Mouse (Mus musculus) MEL (cell line): Measurements from ENCODE around the gene Klk1b24. TPM values are rescaled to one million over a fixed set of nuclear protein-coding genes. Genes with fewer than 3 reads are reported as not detected.

ENCODE experiments used
- DNase-seq: peaks from one replicate; pipeline ENCODE4 v3.0.0; 2011; ENCODE audit warnings: low read depth, low spot score
- H3K27ac ChIP-seq: 2 replicates; pipeline ENCODE4 v1.5.1; 2012; ENCODE audit warnings: low read depth, mild to moderate bottlenecking, control low read depth, low read length, moderate library complexity; ENCODE audit not compliant: control insufficient read depth
- H3K27me3 ChIP-seq, 2 experiments: fragments of 150-350 bp in 1 of 2; sonication (generic) in 1 of 2; 2 replicates each; pipeline ENCODE4 v1.6.1; 2012; ENCODE audit warnings: low read length in 2 of 2, mild to moderate bottlenecking in 2 of 2, improper control_type of control experiment in 1 of 2, moderate library complexity in 1 of 2; ENCODE audit not compliant: insufficient read depth in 2 of 2, control insufficient read depth in 1 of 2
- H3K36me3 ChIP-seq, 2 experiments: 2 replicates each; pipeline ENCODE4 v1.6.1; 2012 to 2014; ENCODE audit warnings: low read length in 2 of 2, improper control_type of control experiment in 1 of 2, inconsistent platforms in 1 of 2, mild to moderate bottlenecking in 1 of 2; ENCODE audit not compliant: insufficient read depth in 2 of 2, control insufficient read depth in 1 of 2
- H3K4me1 ChIP-seq, 2 experiments: fragments of 150-350 bp in 1 of 2; sonication (generic) in 1 of 2; 2 replicates each; pipeline ENCODE4 v1.6.1; 2012; ENCODE audit warnings: low read length in 2 of 2, improper control_type of control experiment in 1 of 2, mild to moderate bottlenecking in 1 of 2; ENCODE audit not compliant: insufficient read depth in 2 of 2, control insufficient read depth in 1 of 2
- H3K4me3 ChIP-seq, 2 experiments: fragments of 150-350 bp in 1 of 2; sonication (generic) in 1 of 2; 2 replicates each; pipeline ENCODE4 v1.5.1; 2012; ENCODE audit warnings: low read depth in 2 of 2, low read length in 2 of 2, mild to moderate bottlenecking in 2 of 2, moderate library complexity in 2 of 2, control low read depth in 1 of 2, improper control_type of control experiment in 1 of 2; ENCODE audit not compliant: control insufficient read depth in 1 of 2, insufficient read depth in 1 of 2
- H3K79me2 ChIP-seq: 2 replicates; pipeline ENCODE4 v1.6.1; 2012; ENCODE audit warnings: mild to moderate bottlenecking, low read length, moderate library complexity; ENCODE audit not compliant: control insufficient read depth, poor library complexity, insufficient read depth
- H3K9ac ChIP-seq: 2 replicates; pipeline ENCODE4 v1.6.1; 2012; ENCODE audit warnings: low read depth, mild to moderate bottlenecking, control low read depth, low read length, moderate library complexity; ENCODE audit not compliant: control insufficient read depth, poor library complexity, severe bottlenecking
- H3K9me3 ChIP-seq: fragments of 150-350 bp; sonication (generic); replicated peaks from 2 replicates; pipeline ENCODE4 v1.6.1; 2012; ENCODE audit warnings: mild to moderate bottlenecking, low read length, improper control_type of control experiment, moderate library complexity; ENCODE audit not compliant: insufficient read depth
- BHLHE40 ChIP-seq: IDR thresholded peaks from 2 replicates; pipeline ENCODE4 v1.6.1; 2012; ENCODE audit warnings: low read depth, mild to moderate bottlenecking, inconsistent platforms, low read length, improper control_type of control experiment, borderline replicate concordance
- CHD2 ChIP-seq: IDR thresholded peaks from 2 replicates; pipeline ENCODE4 v1.6.1; 2011; ENCODE audit warnings: low read length, improper control_type of control experiment
- ELF1 ChIP-seq: IDR thresholded peaks from 2 replicates; pipeline ENCODE4 v1.6.1; 2014; ENCODE audit warnings: low read depth, mild to moderate bottlenecking, inconsistent platforms, low read length, improper control_type of control experiment, moderate library complexity
- ETS1 ChIP-seq: IDR thresholded peaks from 2 replicates; pipeline ENCODE4 v1.6.1; 2012; ENCODE audit warnings: low read depth, mild to moderate bottlenecking, inconsistent platforms, low read length, improper control_type of control experiment, moderate library complexity
- GABPA ChIP-seq: IDR thresholded peaks from 2 replicates; pipeline ENCODE4 v1.6.1; 2012; ENCODE audit warnings: low read depth, mild to moderate bottlenecking, inconsistent platforms, low read length, improper control_type of control experiment, moderate library complexity
- GATA1 ChIP-seq: IDR thresholded peaks from 2 replicates; pipeline ENCODE4 v1.6.1; 2011; ENCODE audit warnings: low read depth, low read length, improper control_type of control experiment
- HCFC1 ChIP-seq: IDR thresholded peaks from 2 replicates; pipeline ENCODE4 v1.6.1; 2012; ENCODE audit warnings: low read depth, mild to moderate bottlenecking, inconsistent platforms, low read length, improper control_type of control experiment, moderate library complexity
- MAZ ChIP-seq: IDR thresholded peaks from 2 replicates; pipeline ENCODE4 v1.6.1; 2012; ENCODE audit warnings: low read depth, mild to moderate bottlenecking, inconsistent platforms, low read length, improper control_type of control experiment
- MXI1 ChIP-seq: IDR thresholded peaks from 2 replicates; pipeline ENCODE4 v1.6.1; 2011; ENCODE audit warnings: mild to moderate bottlenecking, low read depth, low read length, improper control_type of control experiment
- MYB ChIP-seq: IDR thresholded peaks from 2 replicates; pipeline ENCODE4 v1.6.1; 2011; ENCODE audit warnings: mild to moderate bottlenecking, low read depth, low read length, improper control_type of control experiment
- POLR2A ChIP-seq, 2 experiments: IDR thresholded peaks; 2 replicates each; pipeline ENCODE4 v1.6.1; 2011 to 2012; ENCODE audit warnings: low read length in 2 of 2, mild to moderate bottlenecking in 2 of 2, control low read depth in 1 of 2, improper control_type of control experiment in 1 of 2, low read depth in 1 of 2, moderate library complexity in 1 of 2; ENCODE audit not compliant: control insufficient read depth in 1 of 2, insufficient read depth in 1 of 2, poor library complexity in 1 of 2
- RAD21 ChIP-seq: IDR thresholded peaks from 2 replicates; pipeline ENCODE4 v1.6.1; 2011; ENCODE audit warnings: mild to moderate bottlenecking, low read depth, low read length, improper control_type of control experiment
- SIN3A ChIP-seq: IDR thresholded peaks from 2 replicates; pipeline ENCODE4 v1.6.1; 2012; ENCODE audit warnings: low read length, improper control_type of control experiment, inconsistent platforms
- TBP ChIP-seq: IDR thresholded peaks from 2 replicates; pipeline ENCODE4 v1.8.0; 2011; ENCODE audit warnings: low read depth, low read length, improper control_type of control experiment
- TCF12 ChIP-seq: IDR thresholded peaks from 2 replicates; pipeline ENCODE4 v1.6.1; 2014; ENCODE audit warnings: low read depth, mild to moderate bottlenecking, inconsistent platforms, low read length, improper control_type of control experiment, moderate library complexity
- USF1 ChIP-seq: IDR thresholded peaks from 2 replicates; pipeline ENCODE4 v1.6.1; 2014; ENCODE audit warnings: low read depth, mild to moderate bottlenecking, inconsistent platforms, low read length, improper control_type of control experiment, moderate library complexity
- USF2 ChIP-seq, 2 experiments: IDR thresholded peaks; 2 replicates each; pipeline ENCODE4 v1.6.1; 2011 to 2012; ENCODE audit warnings: improper control_type of control experiment in 2 of 2, low read length in 2 of 2, borderline replicate concordance in 1 of 2, inconsistent platforms in 1 of 2, low read depth in 1 of 2, mild to moderate bottlenecking in 1 of 2; ENCODE audit not compliant: insufficient read depth in 1 of 2
- ZC3H11A ChIP-seq: IDR thresholded peaks from 2 replicates; pipeline ENCODE4 v1.6.1; 2012; ENCODE audit warnings: low read depth, mild to moderate bottlenecking, inconsistent platforms, low read length, improper control_type of control experiment
- ZKSCAN1 ChIP-seq: IDR thresholded peaks from 2 replicates; pipeline ENCODE4 v1.6.1; 2012; ENCODE audit warnings: low read depth, mild to moderate bottlenecking, inconsistent platforms, low read length, improper control_type of control experiment, moderate library complexity
- ZMIZ1 ChIP-seq: IDR thresholded peaks from 2 replicates; pipeline ENCODE4 v1.6.1; 2012; ENCODE audit warnings: low read depth, mild to moderate bottlenecking, inconsistent platforms, low read length, improper control_type of control experiment, moderate library complexity
- ZNF384 ChIP-seq: IDR thresholded peaks from 2 replicates; pipeline ENCODE4 v1.6.1; 2012; ENCODE audit warnings: low read depth, mild to moderate bottlenecking, inconsistent platforms, low read length, improper control_type of control experiment
- polyA plus RNA-seq, 2 experiments: library from polyadenylated mRNA; stranded (reverse) in 1 of 2; unstranded in 1 of 2; fragments of >175 nt in 1 of 2; fragments of >200 nt in 1 of 2; gene quantifications; 2 replicates each; pipeline versions ENCODE4 v1.2.1 to v1.2.4; 2012; ENCODE audit warnings: low replicate concordance in 2 of 2, low read depth in 1 of 2; ENCODE audit not compliant: insufficient read length in 2 of 2, insufficient read depth in 1 of 2, missing spikeins in 1 of 2
- total RNA-seq: library from RNA; depleted of rRNA; stranded (reverse); fragments of 300-350 nt; gene quantifications from 2 replicates; pipeline ENCODE4 v1.2.3, GENCODE M21; 2012

Klk1b24 gene
- total and polyA plus RNA-seq, 3 experiments = not detected

GRCm38 (mm10) chr7:44225076-44225475 lies 37.0 kb downstream of the Klk1b24 start, which contains the start of gene Klk1:
Gene Klk1 (plus strand): TSS chr7:44225360.
- H3K79me2 ChIP-seq = no peaks in the 10 kb centered on the region
- no peaks in the 10 kb centered on the region for H3K9me3 ChIP-seq
- H3K27me3 ChIP-seq = no peaks in the 10 kb centered on the region
- TF ChIP-seq POLR2A (IDR thresholded peaks at IDR 0.05; ENCODE audit: control insufficient read depth in 1 of 2, insufficient read depth in 1 of 2, low read depth in 1 of 2, low read length in 2 of 2, poor library complexity in 1 of 2) (no peak), ZMIZ1 (no peak), SIN3A (no peak), ZNF384 (no peak), ETS1 (no peak), CHD2 (no peak), GABPA (no peak), HCFC1 (no peak), BHLHE40 (no peak), TBP (no peak), ELF1 (no peak), USF1 (no peak), MYB (no peak), ZKSCAN1 (no peak), GATA1 (no peak)
- H3K27ac ChIP-seq = no peak within 1 kb of the TSS
- no peak within 1 kb of the TSS for H3K4me3 ChIP-seq
- H3K36me3 ChIP-seq = no peaks in the 10 kb centered on the region
- no peak for DNase-seq
- peaks cover 0 to 18% of the 10 kb centered on the region in 2 experiments; a peak in 2 of 4 replicates for H3K4me1 ChIP-seq
- no peak within 1 kb of the TSS for H3K9ac ChIP-seq

DNA sequence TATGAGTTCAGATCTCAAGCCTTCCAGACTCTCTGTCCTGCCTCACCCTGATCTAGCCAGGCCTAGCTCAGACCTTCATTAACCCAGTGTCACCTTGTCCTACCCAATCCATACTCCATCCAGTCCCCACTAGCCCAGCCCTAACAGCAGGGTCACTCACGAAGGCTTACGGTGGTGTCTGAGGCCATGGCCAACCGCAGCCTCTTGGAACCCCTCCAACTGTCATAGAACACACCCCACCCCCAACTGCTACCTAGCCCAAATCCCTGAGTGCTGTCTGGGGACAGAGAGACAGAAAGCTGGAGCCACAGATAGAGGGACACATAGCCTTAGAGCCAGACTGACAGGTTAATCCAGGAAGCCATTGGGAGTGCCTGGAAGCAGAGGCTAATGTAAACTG lies 47.9 kb downstream of the Klk1b24 start, which contains the start of gene Gm36864:
TSS of gene Gm36864 (plus strand) at position 269 of the 400 bp plus-strand sequence.
- peaks cover 0 to 10% of the 10 kb centered on the region in 2 experiments; a peak in 2 of 4 replicates for H3K36me3 ChIP-seq
- no peaks in the 10 kb centered on the region for H3K9me3 ChIP-seq
- no peaks in the 10 kb centered on the region for H3K27me3 ChIP-seq
- no peak within 1 kb of the TSS for H3K27ac ChIP-seq
- H3K79me2 ChIP-seq = no peaks in the 10 kb centered on the region
- H3K4me1 ChIP-seq = peaks cover 10 to 23% of the 10 kb centered on the region in 2 experiments
- no peak for TF ChIP-seq RAD21
- TF ChIP-seq ZNF384 = no peak
- no peak for TF ChIP-seq GABPA
- no peak for TF ChIP-seq ZC3H11A
- no peak for TF ChIP-seq USF2 (IDR thresholded peaks at IDR 0.05; ENCODE audit: borderline replicate concordance in 1 of 2, insufficient read depth in 1 of 2, low read depth in 1 of 2, low read length in 2 of 2)
- no peak for TF ChIP-seq TCF12
- TF ChIP-seq GATA1 = no peak
- no peak for TF ChIP-seq TBP
- TF ChIP-seq MXI1 = no peak
- no peak for TF ChIP-seq MAZ
- no peak for DNase-seq
- no peak within 1 kb of the TSS for H3K4me3 ChIP-seq
- no peak within 1 kb of the TSS for H3K9ac ChIP-seq
